Mouse (Mus musculus) cerebellum, postnatal 36 days (tissue): ENCODE measurements around the gene Nrip2.
A peak's percentile ranks its signal among the peaks of the same experiment; 100 is the strongest.

ENCODE experiments used
- DNase-seq, 2 experiments: peaks; one replicate each; pipeline ENCODE4 v3.0.0; 2021 to 2022; ENCODE audit warnings: mixed read lengths in 2 of 2

Nrip2 gene

GRCm38 (mm10) chr6:128397574-128398261, 1.4 kb upstream of the Nrip2 start:
- DNase-seq: no peak

- DNase-seq: peak; percentile 67 to 71
Measured at GRCm38 (mm10) chr6:128399421-128400185, 507 bp downstream of the Nrip2 start.

- no peak for DNase-seq
Measured at GRCm38 (mm10) chr6:128404708-128405107, 5.6 kb downstream of the Nrip2 start.

- no peak for DNase-seq
Measured at GRCm38 (mm10) chr6:128408544-128409125, 9.5 kb downstream of the Nrip2 start.

- no peak for DNase-seq
Measured at GRCm38 (mm10) chr6:128410305-128410704, 11.2 kb downstream of the Nrip2 start.

- DNase-seq: peak; percentile 82 to 91
Measured at GRCm38 (mm10) chr6:128411115-128411514, 12.0 kb downstream of the Nrip2 start.

GRCm38 (mm10) chr6:128416169-128416568, 17.1 kb downstream of the Nrip2 start:
- no peak for DNase-seq

GRCm38 (mm10) chr6:128418076-128418475, 19.0 kb downstream of the Nrip2 start:
- no peak for DNase-seq

- no peak for DNase-seq
Measured at GRCm38 (mm10) chr6:128421036-128421435, 21.9 kb downstream of the Nrip2 start.

- DNase-seq: no peak
Measured at GRCm38 (mm10) chr6:128421480-128421879, 22.4 kb downstream of the Nrip2 start.

- peak in 1 of 2 experiments; percentile 35 for DNase-seq
Measured at GRCm38 (mm10) chr6:128423496-128424268, 24.6 kb downstream of the Nrip2 start.

GRCm38 (mm10) chr6:128424269-128425019, 25.3 kb downstream of the Nrip2 start, which contains the start of gene Itfg2:
Gene Itfg2, minus strand, starts transcription at chr6:128424931.
- peak; percentile 96 to 98 for DNase-seq

- peak in 1 of 2 experiments; percentile 41 for DNase-seq
Measured at GRCm38 (mm10) chr6:128425046-128425445, 25.9 kb downstream of the Nrip2 start.

- DNase-seq: no peak
Measured at GRCm38 (mm10) chr6:128427571-128427970, 28.5 kb downstream of the Nrip2 start.

GRCm38 (mm10) chr6:128429300-128429699, 30.2 kb downstream of the Nrip2 start:
- no peak for DNase-seq

GRCm38 (mm10) chr6:128429826-128430225, 30.7 kb downstream of the Nrip2 start:
- DNase-seq: no peak

GRCm38 (mm10) chr6:128432356-128432915, 33.3 kb downstream of the Nrip2 start:
- DNase-seq: peak; percentile 76 to 77

GRCm38 (mm10) chr6:128433566-128433965, 34.5 kb downstream of the Nrip2 start:
- peak; percentile 69 to 75 for DNase-seq

GRCm38 (mm10) chr6:128435474-128435873, 36.4 kb downstream of the Nrip2 start:
- DNase-seq: peak; percentile 80 to 84

- DNase-seq: no peak
Measured at GRCm38 (mm10) chr6:128436356-128437005, 37.4 kb downstream of the Nrip2 start.

GRCm38 (mm10) chr6:128437288-128437687, 38.2 kb downstream of the Nrip2 start:
- no peak for DNase-seq
